Mouse (Mus musculus) bone marrow, adult 2 months (tissue): ENCODE measurements around the gene Psmc5. TPM values are rescaled to one million over a fixed set of nuclear protein-coding genes. Genes with fewer than 3 reads are reported as not detected.

Source experiments
- H3K27ac ChIP-seq: fragments of 200-500 bp; 2 replicates; pipeline ENCODE4 v1.5.1; 2012; ENCODE audit warnings: low read depth, mild to moderate bottlenecking, control low read depth, inconsistent platforms, low read length; ENCODE audit not compliant: control insufficient read depth, poor library complexity, insufficient read depth
- H3K4me1 ChIP-seq: fragments of 200-500 bp; 2 replicates; pipeline ENCODE4 v1.6.1; 2011; ENCODE audit warnings: low read length; ENCODE audit not compliant: control insufficient read depth, insufficient read depth
- H3K4me3 ChIP-seq: fragments of 200-500 bp; replicated peaks from 2 replicates; pipeline ENCODE3; 2011; ENCODE audit warnings: mild to moderate bottlenecking, low read depth, low read length, control low read depth; ENCODE audit not compliant: control insufficient read depth
- CTCF ChIP-seq: fragments of 200-500 bp; IDR thresholded peaks from 2 replicates; pipeline ENCODE4 v1.5.1; 2011; ENCODE audit warnings: low read length, control low read depth; ENCODE audit not compliant: control insufficient read depth, insufficient read depth
- POLR2A ChIP-seq: fragments of 200-500 bp; IDR thresholded peaks from 2 replicates; pipeline ENCODE4 v1.6.1; 2011; ENCODE audit warnings: low read depth, mild to moderate bottlenecking, control low read depth, low read length, borderline replicate concordance; ENCODE audit not compliant: control insufficient read depth
- WGBS: fragments of 180-500 bp; shearing (Covaris S2); methylation state at CpG from one replicate; pipeline ENCODE4 v1.1.7; 2018; 5-methylcytosine and 5-hydroxymethylcytosine counted together
- polyA plus RNA-seq: library from polyadenylated mRNA; stranded (reverse); fragments of >200 nt; gene quantifications from 2 replicates; pipeline ENCODE4 v1.2.4, GENCODE M21; 2011; ENCODE audit warnings: low replicate concordance; ENCODE audit not compliant: missing spikeins, insufficient read depth, insufficient read length

Psmc5 gene
- polyA plus RNA-seq, 1 experiment, result 96.0 TPM

DNA sequence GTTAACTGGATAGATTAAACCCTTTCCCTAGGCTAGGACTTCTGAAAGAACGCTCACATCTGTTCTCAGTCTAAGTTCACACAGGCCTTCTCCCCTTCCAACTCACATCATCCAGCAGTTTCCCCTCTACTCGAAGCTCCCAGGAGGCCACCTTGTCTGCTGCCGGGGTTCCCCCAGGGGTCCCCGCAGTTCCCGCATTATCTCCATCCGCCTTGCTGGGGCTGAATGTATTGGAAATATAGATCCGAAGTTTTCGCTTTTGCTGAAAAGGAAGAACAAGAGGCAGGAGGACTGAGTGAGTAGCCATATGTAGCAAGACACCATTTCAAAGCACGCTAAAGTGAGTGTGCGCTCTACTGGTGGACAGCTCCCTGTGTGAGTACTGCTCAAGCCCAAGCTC is 10.5 kb downstream of the Psmc5 start:
- 89% methylated on average over 10 of the region's 10 CpGs for whole genome bisulfite sequencing
- TF ChIP-seq POLR2A (no peak), CTCF (no peak)
- Histone ChIP-seq H3K4me3 (no peak overlapping the region), H3K4me1 (peaks cover 5% of the 10 kb centered on the region; the same call in 1 of the 2 replicates), H3K27ac (no peak overlapping the region)

GRCm38 (mm10) chr11:106267311-106267852 is 11.4 kb downstream of the Psmc5 start:
- H3K4me1 ChIP-seq, result peaks cover 7% of the 10 kb centered on the region; the same call in 1 of the 2 replicates
- TF ChIP-seq POLR2A (no peak), CTCF (no peak)
- WGBS, result 66% methylated on average over 15 of the region's 15 CpGs
- H3K4me3 ChIP-seq, result no peak overlapping the region
- no peak overlapping the region for H3K27ac ChIP-seq

- TF ChIP-seq POLR2A (no peak), CTCF (no peak)
- peaks cover 7% of the 10 kb centered on the region; the same call in 1 of the 2 replicates for H3K4me1 ChIP-seq
- no peak overlapping the region for H3K4me3 ChIP-seq
- H3K27ac ChIP-seq, result no peak overlapping the region
- WGBS, result 92% methylated on average over 5 of the region's 5 CpGs
Observed at GRCm38 (mm10) chr11:106267871-106268270, 11.9 kb downstream of the Psmc5 start.

DNA sequence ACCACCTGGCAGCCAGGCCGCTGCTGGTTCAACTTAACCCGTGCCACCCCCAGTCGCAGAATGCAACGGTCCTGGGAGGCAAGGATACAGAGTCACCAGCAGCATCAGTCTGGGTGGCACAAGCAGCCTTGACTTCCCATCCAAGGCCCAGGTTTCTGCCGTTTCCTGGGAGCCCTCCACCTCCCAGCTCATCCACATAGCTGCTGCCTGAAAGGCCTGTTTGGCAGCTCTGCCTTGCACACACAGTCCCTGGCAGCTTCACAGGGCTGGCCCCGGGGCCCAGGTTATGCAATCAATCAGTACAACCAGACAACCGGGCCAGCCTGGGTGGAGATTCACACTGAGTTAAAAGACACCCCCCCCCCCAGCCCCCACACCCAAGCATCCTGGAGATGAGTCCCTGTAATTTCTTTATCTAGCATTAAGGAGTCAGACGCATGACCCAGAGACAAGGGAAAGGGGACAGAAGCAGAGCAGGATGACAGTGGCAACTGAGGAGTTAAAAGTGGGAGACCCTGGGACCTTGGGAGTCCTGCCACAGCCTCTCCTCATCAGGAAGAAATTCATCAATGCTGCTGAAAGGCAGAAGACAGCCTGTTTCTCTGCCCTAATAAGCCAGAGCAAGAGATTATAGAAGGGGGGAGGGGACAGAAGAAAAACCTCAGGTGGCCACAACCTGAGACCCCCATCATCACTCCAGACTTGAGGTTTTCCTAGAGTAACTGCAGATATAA is 12.5 kb downstream of the Psmc5 start:
- Histone ChIP-seq H3K4me1 (peaks cover 7% of the 10 kb centered on the region; the same call in 1 of the 2 replicates), H3K4me3 (no peak overlapping the region), H3K27ac (no peak overlapping the region)
- no peak for TF ChIP-seq CTCF
- no peak for TF ChIP-seq POLR2A
- WGBS, result 58% methylated on average over 8 of the region's 8 CpGs

GRCm38 (mm10) chr11:106269060-106269431 is 13.1 kb downstream of the Psmc5 start:
- H3K4me1 ChIP-seq, result peaks cover 7% of the 10 kb centered on the region; the same call in 1 of the 2 replicates
- H3K27ac ChIP-seq, result peak overlapping the region; percentile 38
- TF ChIP-seq POLR2A (no peak), CTCF (no peak)
- WGBS, result 22% methylated on average over 3 of the region's 3 CpGs
- no peak overlapping the region for H3K4me3 ChIP-seq

- peaks cover 10% of the 10 kb centered on the region; the same call in 1 of the 2 replicates for H3K4me1 ChIP-seq
- no peak overlapping the region for H3K27ac ChIP-seq
- peak overlapping the region; percentile 93 for H3K4me3 ChIP-seq
- 23% methylated on average over 5 of the region's 5 CpGs for WGBS
- no peak for TF ChIP-seq CTCF
- TF ChIP-seq POLR2A, result no peak
Observed at GRCm38 (mm10) chr11:106271131-106271793, 15.3 kb downstream of the Psmc5 start.

DNA sequence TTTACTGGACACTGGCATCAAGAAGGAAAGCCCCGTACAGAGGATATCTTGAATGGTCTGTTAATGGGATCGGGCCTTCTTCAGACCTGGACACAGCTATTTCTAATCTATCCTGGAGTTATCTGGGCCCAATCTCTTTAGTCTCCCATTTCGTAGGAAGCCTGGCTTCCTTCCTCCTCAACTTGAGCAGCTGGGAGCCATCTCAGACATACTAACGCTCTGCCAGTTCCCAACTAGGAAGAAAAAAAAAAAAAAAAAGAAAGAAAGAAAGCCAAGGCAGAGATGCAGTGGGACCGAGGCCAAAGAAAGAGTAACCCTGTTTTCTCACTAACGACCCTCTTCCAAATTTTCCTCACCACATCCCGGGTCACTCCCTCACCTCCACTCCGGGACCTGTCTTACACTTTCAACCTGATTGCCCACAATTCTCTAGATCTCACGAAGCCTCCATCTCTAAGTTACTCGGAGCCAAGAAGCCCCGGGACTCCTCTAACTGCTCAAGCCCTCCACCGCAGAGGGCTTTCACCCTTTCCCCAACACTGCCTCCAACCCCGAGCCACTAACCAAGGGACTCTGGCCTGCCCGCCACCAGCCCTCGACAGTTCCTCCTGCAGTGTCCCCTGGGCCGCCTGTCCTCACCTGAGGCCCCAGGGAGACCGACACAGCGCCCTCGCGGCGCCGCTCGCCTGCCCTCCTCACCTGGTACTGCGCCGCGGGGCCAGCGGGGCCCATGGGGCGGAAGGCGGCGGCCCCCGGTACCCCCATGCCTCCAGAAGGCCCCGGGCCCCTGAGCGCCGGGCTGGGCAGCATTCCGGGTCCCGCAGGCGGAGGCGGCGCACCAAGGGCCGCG is 16.1 kb downstream of the Psmc5 start:
- H3K27ac ChIP-seq, result peak overlapping the region; percentile 96
- WGBS, result under 1% methylated on average over 41 of the region's 41 CpGs
- peaks cover 12% of the 10 kb centered on the region for H3K4me1 ChIP-seq
- TF ChIP-seq CTCF (no peak), POLR2A (no peak)
- peak overlapping the region; percentile 93 for H3K4me3 ChIP-seq
